20 mouse cellular contexts compared by ENCODE assay signal in genomic region chr9:44873665-44874064, GRCm38 (mm10). TPM values are rescaled to one million over a fixed set of nuclear protein-coding genes. Genes with fewer than 3 reads are reported as not detected.
DNase-seq lines count a peak whose midpoint lies in the region; ATAC-seq lines count a peak whose summit lies in the region.
"Had no signal": no experiment of that assay in that cellular context is flagged by ENCODE, and none has a peak within 500 bp of the region (broad histone marks: within the 10 kb centered on the region; RNA-seq: fewer than 3 reads in every experiment).

No protein-coding gene starts in this region.

- H3K4me2 ChIP-seq in neural tube, embryonic 13.5 days, result peak overlapping the region; percentile 20
- no peak overlapping the region for H3K4me2 ChIP-seq in intestine, embryonic 16.5 days (ENCODE audit: low read depth, low read length)
- H3K4me2 ChIP-seq: lung, embryonic 15.5 days had no signal

- no peak for ATAC-seq in neural tube, embryonic 13.5 days (ENCODE audit: low read depth)
- no peak; the same call in 1 of the 2 replicates for ATAC-seq in intestine, embryonic 16.5 days
- ATAC-seq: forebrain, embryonic 14.5 days had no signal

- no peaks in the 10 kb centered on the region; the same call in 1 of the 2 replicates for H3K36me3 ChIP-seq in neural tube, embryonic 13.5 days
- no peaks in the 10 kb centered on the region for H3K36me3 ChIP-seq in intestine, embryonic 16.5 days (ENCODE audit: control insufficient read depth, insufficient read depth, low read length)
- H3K36me3 ChIP-seq: heart, embryonic 10.5 days had no signal

- H3K27me3 ChIP-seq in neural tube, embryonic 13.5 days, result no peaks in the 10 kb centered on the region
- H3K27me3 ChIP-seq in intestine, embryonic 16.5 days (replicated peaks; ENCODE audit: control insufficient read depth, insufficient read depth, low read length), result no peaks in the 10 kb centered on the region
- H3K27me3 ChIP-seq: lung, embryonic 15.5 days had no signal

- no peaks in the 10 kb centered on the region for H3K9me3 ChIP-seq in neural tube, embryonic 13.5 days
- no peaks in the 10 kb centered on the region for H3K9me3 ChIP-seq in intestine, embryonic 16.5 days (ENCODE audit: control insufficient read depth, low read length)
- H3K9me3 ChIP-seq: heart, embryonic 10.5 days; hindbrain, embryonic 10.5 days; lung, embryonic 15.5 days; midbrain, embryonic 10.5 days had no signal

- peaks cover 89% of the 10 kb centered on the region for H3K4me1 ChIP-seq in neural tube, embryonic 13.5 days (replicated peaks)
- H3K4me1 ChIP-seq in intestine, embryonic 16.5 days (ENCODE audit: control insufficient read depth, insufficient read depth, low read length), result peaks cover 47% of the 10 kb centered on the region

- WGBS in neural tube, embryonic 13.5 days, result 44% methylated on average over 5 of the region's 5 CpGs
- 39% methylated on average over 5 of the region's 5 CpGs for WGBS in intestine, embryonic 16.5 days

- peak overlapping the region; percentile 50; the same call in 1 of the 2 replicates for H3K27ac ChIP-seq in neural tube, embryonic 13.5 days (replicated peaks)
- peak overlapping the region; percentile 36; the same call in 1 of the 2 replicates for H3K27ac ChIP-seq in intestine, embryonic 16.5 days (ENCODE audit: low read length)
- H3K27ac ChIP-seq: heart, embryonic 10.5 days; hindbrain, embryonic 10.5 days; liver, embryonic 14.5 days; lung, embryonic 15.5 days; macrophage; midbrain, embryonic 10.5 days had no signal

- DNase-seq in neural tube, embryonic 10.5 days (ENCODE audit: extremely low spot score, low spot score), result no peak
- peak; percentile 9 for DNase-seq in T-cell, adult 2 months (ENCODE audit: low spot score)
- DNase-seq in cerebellum, postnatal 36 days, result no peak
- DNase-seq in adrenal gland, postnatal 10 days, result no peak
- DNase-seq in right cerebral cortex, adult 18-20 months, result no peak
- DNase-seq: cerebellum, adult 2 months; kidney, adult 18-20 months; kidney, postnatal 36 days; right cerebral cortex, postnatal 25 days; thymus, postnatal 14 days had no signal

- no peak overlapping the region for H3K9ac ChIP-seq in neural tube, embryonic 13.5 days
- no peak overlapping the region for H3K9ac ChIP-seq in intestine, embryonic 16.5 days (ENCODE audit: low read depth, low read length)
- H3K9ac ChIP-seq: liver, embryonic 14.5 days; lung, embryonic 15.5 days had no signal

- no peak overlapping the region for H3K4me3 ChIP-seq in neural tube, embryonic 13.5 days
- H3K4me3 ChIP-seq in intestine, embryonic 16.5 days (ENCODE audit: low read length), result no peak overlapping the region
- H3K4me3 ChIP-seq: erythroblast, embryonic 14.5 days; heart, embryonic 10.5 days; hindbrain, embryonic 10.5 days; lung, embryonic 15.5 days; midbrain, embryonic 10.5 days had no signal

RNA-seq across cellular contexts. Expression of gene Kmt2a, which starts 7.4 kb away (rescaled TPM):
- 20.9 and 25.0 TPM in 2 replicates for polyA plus RNA-seq in neural tube, embryonic 13.5 days (2015; fragmentation: Nextera tagmentation; extraction: Ambion mirVana)
- polyA plus RNA-seq in intestine, embryonic 16.5 days (2015; fragmentation: Nextera tagmentation; extraction: Ambion mirVana), result 5.3 and 7.7 TPM in 2 replicates
- 10 to 100 TPM; 21.4 to 34.8 TPM for total RNA-seq in adrenal gland, postnatal 10 days (2021)

RNA-seq across cellular contexts. Expression of gene Atp5l, which starts 46.9 kb away (rescaled TPM):
- polyA plus RNA-seq in neural tube, embryonic 13.5 days (2015; fragmentation: Nextera tagmentation; extraction: Ambion mirVana), result 725 and 838 TPM in 2 replicates
- 937 and 949 TPM in 2 replicates for polyA plus RNA-seq in intestine, embryonic 16.5 days (2015; fragmentation: Nextera tagmentation; extraction: Ambion mirVana)
- 100 to 1,000 TPM; 796 to 905 TPM for total RNA-seq in adrenal gland, postnatal 10 days (2021)
